Mouse (Mus musculus): ENCODE measurements around the gene Sult5a1.

Gene Sult5a1

DNA sequence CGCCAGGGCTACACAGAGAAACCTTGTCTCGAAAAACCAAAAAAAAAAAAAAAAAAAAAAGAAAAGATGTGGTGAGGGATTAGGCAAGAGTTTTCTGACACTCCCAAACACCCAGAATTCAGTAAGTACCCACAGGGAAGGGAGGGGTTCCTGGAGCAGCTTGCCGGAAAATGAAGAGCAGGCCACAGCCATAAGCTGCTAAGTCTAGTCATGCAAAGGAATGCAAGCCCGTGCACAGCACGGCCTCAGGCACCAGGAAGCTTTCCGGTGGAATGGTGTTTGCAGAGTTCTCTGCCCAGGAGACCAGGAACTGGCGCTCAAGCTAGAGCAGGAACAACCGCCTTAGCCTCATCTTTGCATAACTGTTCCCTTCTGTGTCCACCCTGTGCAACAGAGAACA is 57.8 kb downstream of the Sult5a1 start:
- peak in 1 of 2 experiments; percentile 7 for DNase-seq

DNA sequence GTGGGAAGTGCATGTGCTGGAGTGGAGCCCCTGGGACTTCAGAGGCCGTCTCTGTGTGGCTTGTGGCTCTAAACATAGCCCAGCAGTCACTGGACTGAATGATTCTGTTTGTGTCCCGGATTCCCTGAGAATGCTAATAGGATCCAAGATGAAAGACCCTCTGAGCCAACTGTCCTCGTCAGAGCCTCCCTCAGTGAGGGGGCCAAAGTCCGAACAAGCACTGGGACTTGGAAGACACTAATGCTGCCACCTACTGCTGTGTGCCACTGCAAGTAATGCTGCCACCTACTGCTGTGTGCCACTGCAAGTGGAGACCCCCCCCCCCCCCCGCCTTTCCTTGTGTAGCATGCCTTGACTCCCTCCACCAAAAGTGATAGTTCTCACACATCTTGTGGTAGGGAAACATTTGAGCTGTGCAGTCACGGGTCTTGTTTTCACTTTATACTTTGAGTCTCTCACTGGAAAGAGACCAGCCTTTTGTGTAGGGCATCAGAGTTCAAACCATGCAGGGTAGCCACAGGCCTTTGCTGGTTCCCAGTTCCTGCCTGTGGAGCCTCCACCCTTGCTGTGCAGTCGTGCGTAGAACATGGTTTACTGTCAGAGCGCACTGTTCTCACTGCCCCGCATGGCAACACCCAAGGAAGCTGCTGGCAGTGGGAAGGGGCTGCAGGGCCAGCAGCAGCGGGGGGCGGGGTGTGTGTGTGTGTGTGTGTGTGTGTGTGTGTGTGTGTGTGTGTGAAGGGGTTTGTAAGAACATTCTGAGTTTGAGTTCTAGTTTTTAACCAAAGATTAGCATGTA is 60.1 kb downstream of the Sult5a1 start:
- peak; percentile 15 to 16 for DNase-seq

DNA sequence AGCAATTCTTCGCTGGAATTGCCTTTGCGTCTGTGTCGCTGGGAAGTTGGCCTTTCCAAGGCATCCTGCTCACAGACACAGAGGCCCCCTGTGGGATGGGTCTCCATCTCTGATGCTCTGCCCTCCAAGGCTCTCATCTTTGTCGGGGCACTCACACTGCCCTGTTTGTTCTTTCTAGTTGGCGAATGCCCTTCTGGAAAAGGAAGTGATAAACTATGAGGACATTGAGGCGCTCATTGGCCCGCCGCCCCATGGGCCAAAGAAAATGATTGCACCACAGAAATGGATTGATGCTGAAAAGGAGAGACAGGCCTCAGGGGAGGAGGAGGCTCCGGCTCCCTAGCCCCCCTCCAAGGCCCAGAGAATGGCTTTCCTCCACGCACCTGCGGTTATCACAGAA is 60.9 kb downstream of the Sult5a1 start:
- DNase-seq = peak in 1 of 2 experiments; percentile 19

Measured in lung, postnatal 4 days (tissue).